Mouse (Mus musculus) embryonic stem cell, embryonic (primary cell): ENCODE data around the gene Zfp524.

Source experiments
- CTCF ChIA-PET, 4 experiments: fragments of 300-600 bp in 2 of 4; fragments of 350-600 bp in 2 of 4; sonication (Branson Sonifier 250); formaldehyde crosslinking; loops; one replicate each; lab custom pipeline; 2022; ENCODE audit warnings: inconsistent platforms in 2 of 4; lab: Charles Lee
- POLR2A ChIA-PET, 4 experiments: fragments of 300-600 bp in 2 of 4; fragments of 350-600 bp in 2 of 4; sonication (Branson Sonifier 250); formaldehyde crosslinking; loops; one replicate each; lab custom pipeline; 2022; ENCODE audit warnings: antibody characterized with exemption in 4 of 4, inconsistent platforms in 1 of 4; lab: Charles Lee

Gene Zfp524

GRCm38 (mm10) chr7:5014251-5015117 is at the start of gene Zfp524, which contains the start of gene Fiz1:
Zfp524 (plus strand) TSS chr7:5014415.
Fiz1 (minus strand) TSS chr7:5014697.
- ChIA-PET CTCF (interaction anchor here (0.6 to 3.7 kb wide), 24 partner anchors 8 to 1713 kb away, joined by 3 to 24 read pairs (median 3); partner anchors contain the start of genes Rasl2-9 (in 1 of the 4), Sbk2 (in 1 of the 4) and Zfp784 (in 1 of the 4)), POLR2A (interaction anchor here (0.6 to 16.6 kb wide), 161 partner anchors 8 to 1821 kb away, joined by 3 to 280 read pairs (median 5); partner anchors contain the start of genes U2af2 (in 4 of the 4), Zfp580 (in 4 of the 4), Rpl28 (in 3 of the 4) and Sbk2 (in 3 of the 4))

DNA sequence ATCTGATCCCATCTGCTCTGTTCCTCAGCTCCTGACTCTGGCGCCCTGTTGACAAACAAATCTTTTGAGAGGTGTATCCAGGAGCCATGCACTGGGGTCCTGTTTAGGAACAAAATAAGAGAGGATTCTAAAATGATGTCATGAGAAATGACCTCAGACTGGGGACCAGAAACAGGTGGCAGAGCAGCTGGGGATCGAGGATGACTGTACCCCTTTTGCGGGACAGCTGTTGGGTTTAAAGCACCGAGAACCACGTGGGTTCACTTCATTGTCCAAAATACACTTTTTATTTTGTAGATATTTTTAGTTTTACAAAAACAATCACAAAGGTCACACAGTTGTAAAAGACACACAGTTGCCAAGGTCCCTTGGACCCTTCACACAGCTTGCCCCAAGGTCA is 49.2 kb upstream of the Zfp524 start:
- POLR2A ChIA-PET: interaction anchor here in 3 of 4 experiments (0.9 to 3.9 kb wide), 25 partner anchors 12 to 212 kb away, joined by 3 to 18 read pairs (median 6); partner anchors contain the start of genes Fiz1 (in 3 of the 3), Zfp524 (in 3 of the 3), Cox6b2 (in 2 of the 3) and Gm44973 (in 2 of the 3)
- CTCF ChIA-PET: interaction anchor here in 3 of 4 experiments (0.5 to 2.6 kb wide), 33 partner anchors 8 to 449 kb away, joined by 3 to 29 read pairs (median 5); partner anchors contain the start of genes Cox6b2 (in 1 of the 3), Fiz1 (in 1 of the 3), Gm44973 (in 1 of the 3) and Rpl28 (in 1 of the 3)

GRCm38 (mm10) chr7:4971068-4971467 is 43.1 kb upstream of the Zfp524 start, which contains the start of gene Sbk3:
Sbk3 (minus strand) TSS chr7:4971168.
- POLR2A ChIA-PET: interaction anchor here in 1 of 4 experiments (0.5 kb wide), 1 partner anchor 25 kb away, joined by 3 read pairs; no protein-coding TSS in a partner anchor
- CTCF ChIA-PET: no interaction called here

GRCm38 (mm10) chr7:4971710-4972109 is 42.5 kb upstream of the Zfp524 start:
- POLR2A ChIA-PET: no interaction called here

GRCm38 (mm10) chr7:4972321-4973047 is 41.7 kb upstream of the Zfp524 start:
- POLR2A ChIA-PET: interaction anchor here in 2 of 4 experiments (0.7 to 1.3 kb wide), 3 partner anchors 8 to 160 kb away, joined by 3 to 4 read pairs (median 4); partner anchors contain the start of genes Sbk2 (in 1 of the 2) and Ube2s (in 1 of the 2)
- CTCF ChIA-PET: interaction anchor here in 2 of 4 experiments (0.7 to 2.0 kb wide), 2 partner anchors 8 to 426 kb away, joined by 5 to 6 read pairs; partner anchors contain the start of gene Sbk2 (in 1 of the 2)

More at GRCm38 (mm10) chr7:4971710-4972109, 42.5 kb upstream of the Zfp524 start:
- CTCF ChIA-PET: interaction anchor here in 1 of 4 experiments (2.0 kb wide), 1 partner anchor 7 kb away, joined by 6 read pairs; the partner anchor contains the start of gene Sbk2

- POLR2A ChIA-PET: interaction anchor here in 1 of 4 experiments (1.5 to 1.8 kb wide), 2 partner anchors 39 to 98 kb away, joined by 3 to 8 read pairs; partner anchors contain the start of genes Fiz1, Isoc2a and Zfp524
- CTCF ChIA-PET: interaction anchor here in 2 of 4 experiments (0.8 to 3.1 kb wide), 2 partner anchors 35 kb away, joined by 3 to 13 read pairs; no protein-coding TSS in a partner anchor
Observed at GRCm38 (mm10) chr7:4975455-4975854, 38.8 kb upstream of the Zfp524 start.

DNA sequence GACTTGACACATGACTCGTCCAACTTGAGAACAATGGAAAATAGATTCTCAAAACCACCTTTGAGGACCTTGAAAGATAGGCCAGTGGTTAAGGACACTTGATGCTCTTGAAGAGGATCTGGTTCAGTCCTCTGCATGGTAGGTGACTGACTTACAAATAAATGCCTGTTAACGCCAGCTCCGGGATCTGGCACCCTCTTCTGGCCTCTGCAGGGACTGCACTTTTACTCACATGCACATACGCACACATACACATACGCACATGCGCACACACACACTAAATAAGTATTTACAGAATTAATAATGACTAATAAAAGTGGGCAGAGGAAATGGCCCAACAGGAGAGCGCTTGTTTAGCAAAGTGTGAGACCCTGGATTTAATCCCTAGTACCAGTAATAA is 37.4 kb upstream of the Zfp524 start:
- ChIA-PET POLR2A (interaction anchor here in 2 of 4 experiments (0.9 to 1.8 kb wide), 6 partner anchors 12 to 164 kb away, joined by 3 to 8 read pairs (median 3); partner anchors contain the start of genes Fiz1 (in 1 of the 2), Isoc2a (in 1 of the 2), Sbk2 (in 1 of the 2) and Ube2s (in 1 of the 2)), CTCF (interaction anchor here in 3 of 4 experiments (0.9 to 3.1 kb wide), 11 partner anchors 12 to 84 kb away, joined by 3 to 13 read pairs (median 3); partner anchors contain the start of genes Sbk2 (in 2 of the 3), Fiz1 (in 1 of the 3) and Gm44973 (in 1 of the 3))

DNA sequence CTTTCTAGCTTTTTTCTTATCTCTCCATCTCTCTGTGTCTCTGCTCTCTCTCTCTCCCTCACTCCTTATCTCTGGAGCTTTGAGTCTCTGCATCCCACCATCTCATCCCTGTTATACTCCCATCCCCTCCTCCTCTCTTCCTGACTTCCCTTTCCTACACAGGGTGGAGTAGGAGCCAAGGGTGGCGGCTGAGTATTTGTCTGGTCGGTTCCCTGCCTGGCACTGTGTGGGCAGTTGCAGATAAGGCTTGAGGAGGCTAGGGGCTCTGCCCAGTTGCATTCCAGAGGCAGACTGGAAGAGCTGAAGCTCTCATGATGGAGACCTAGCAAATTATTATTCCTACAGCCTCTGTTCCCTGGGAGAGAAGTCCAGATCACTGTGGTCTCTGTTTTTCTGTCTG is 26.0 kb upstream of the Zfp524 start:
- POLR2A ChIA-PET: no interaction called here
- CTCF ChIA-PET: interaction anchor here in 3 of 4 experiments (0.6 to 0.9 kb wide), 3 partner anchors 8 to 24 kb away, joined by 3 read pairs; partner anchors contain the start of gene Sbk2 (in 2 of the 3)

GRCm38 (mm10) chr7:4993347-4993998 is 20.7 kb upstream of the Zfp524 start:
- POLR2A ChIA-PET: interaction anchor here in 3 of 4 experiments (0.9 to 1.7 kb wide), 6 partner anchors 20 to 241 kb away, joined by 3 to 4 read pairs (median 4); partner anchors contain the start of genes Fiz1 (in 2 of the 3), Cox6b2 (in 1 of the 3) and Zfp524 (in 1 of the 3)
- CTCF ChIA-PET: interaction anchor here in 1 of 4 experiments (1.5 kb wide), 1 partner anchor 53 kb away, joined by 4 read pairs; no protein-coding TSS in a partner anchor

DNA sequence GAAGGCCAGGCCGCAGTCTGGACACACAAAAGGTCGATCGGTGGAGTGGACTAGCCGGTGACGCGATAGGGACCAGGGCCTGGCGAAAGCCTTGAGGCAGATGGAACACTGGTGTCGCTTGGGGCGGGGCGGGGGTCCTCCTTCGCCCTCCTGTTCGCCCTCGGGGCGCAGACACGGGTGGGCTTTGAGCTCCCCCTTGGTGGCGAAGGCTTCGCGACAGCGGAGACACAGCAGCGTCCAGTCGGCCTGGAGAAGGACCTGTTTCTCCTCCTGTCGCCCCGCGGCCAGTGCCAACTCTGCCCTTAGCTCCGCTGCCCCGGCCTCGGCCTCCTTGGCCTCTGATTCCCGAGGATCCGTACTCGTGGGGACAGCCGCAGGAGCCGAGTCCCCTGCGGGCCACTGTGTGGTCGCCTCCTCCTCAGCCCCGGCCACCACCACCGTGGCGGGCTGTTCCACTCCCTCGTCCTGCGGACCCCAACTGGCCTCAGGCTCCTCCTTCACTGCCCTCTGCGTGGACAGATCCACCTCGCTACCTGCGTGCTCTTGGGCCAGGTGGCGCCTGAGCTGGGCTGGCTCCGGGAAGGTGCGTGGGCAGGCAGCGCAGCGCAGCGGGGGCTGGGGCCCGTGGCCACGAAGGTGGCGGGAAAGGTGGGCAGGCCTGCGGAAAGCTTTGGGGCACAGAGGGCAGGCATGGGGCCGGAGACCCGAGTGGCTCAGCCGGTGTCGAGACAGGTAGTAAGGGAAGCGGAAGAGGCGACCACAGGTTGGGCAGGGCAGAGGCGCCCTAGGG is 20.0 kb upstream of the Zfp524 start:
- POLR2A ChIA-PET: interaction anchor here in 3 of 4 experiments (0.7 to 1.9 kb wide), 8 partner anchors 11 to 242 kb away, joined by 3 to 5 read pairs (median 4); partner anchors contain the start of genes Fiz1 (in 2 of the 3), Cox6b2 (in 1 of the 3) and Zfp524 (in 1 of the 3)
- CTCF ChIA-PET: interaction anchor here in 1 of 4 experiments (0.5 kb wide), 1 partner anchor 59 kb away, joined by 5 read pairs; no protein-coding TSS in a partner anchor

DNA sequence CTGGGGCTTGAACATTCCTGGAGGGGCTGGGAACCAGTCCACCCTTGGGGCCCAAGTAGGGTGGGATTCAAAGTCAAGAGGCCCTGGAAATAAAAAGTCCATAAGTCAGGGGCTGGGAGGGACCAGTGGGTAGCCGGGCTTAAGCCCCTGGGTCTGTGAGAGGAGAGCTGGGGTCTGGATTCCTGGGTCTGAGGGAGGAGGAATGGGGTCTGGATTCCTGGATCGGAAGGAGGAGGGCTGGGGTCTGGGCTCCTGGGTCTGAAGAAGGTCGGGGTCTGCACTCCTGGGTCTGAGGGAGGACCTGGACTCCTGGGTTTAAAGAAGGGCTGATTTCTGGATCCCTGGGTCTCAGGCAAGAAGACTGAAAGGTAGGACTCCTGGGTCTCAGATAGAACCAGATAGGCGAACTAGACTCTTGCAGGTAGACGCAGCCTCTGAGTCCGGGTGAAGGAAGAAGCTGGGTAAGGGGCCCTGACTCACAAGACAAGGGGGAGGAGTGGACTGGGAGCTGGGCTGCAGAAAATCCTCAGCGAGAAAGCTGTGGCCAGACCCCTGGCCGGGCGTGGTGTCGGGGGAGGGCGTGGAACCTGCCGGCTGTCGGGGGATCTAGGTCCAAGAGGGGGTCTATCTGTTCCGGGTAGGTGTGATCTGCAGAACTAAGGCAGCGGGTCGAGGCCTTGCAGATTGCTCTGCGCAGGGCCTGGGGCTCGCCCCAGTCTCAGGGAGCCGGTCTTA is 18.8 kb upstream of the Zfp524 start:
- ChIA-PET CTCF (interaction anchor here in 2 of 4 experiments (0.5 to 0.9 kb wide), 4 partner anchors 14 to 113 kb away, joined by 3 to 5 read pairs (median 3); partner anchors contain the start of gene Sbk2 (in 1 of the 2)), POLR2A (interaction anchor here in 3 of 4 experiments (0.6 to 6.5 kb wide), 15 partner anchors 9 to 203 kb away, joined by 3 to 85 read pairs (median 5); partner anchors contain the start of genes Fiz1 (in 3 of the 3), Gm44973 (in 3 of the 3), Zfp524 (in 3 of the 3) and Rpl28 (in 1 of the 3))

DNA sequence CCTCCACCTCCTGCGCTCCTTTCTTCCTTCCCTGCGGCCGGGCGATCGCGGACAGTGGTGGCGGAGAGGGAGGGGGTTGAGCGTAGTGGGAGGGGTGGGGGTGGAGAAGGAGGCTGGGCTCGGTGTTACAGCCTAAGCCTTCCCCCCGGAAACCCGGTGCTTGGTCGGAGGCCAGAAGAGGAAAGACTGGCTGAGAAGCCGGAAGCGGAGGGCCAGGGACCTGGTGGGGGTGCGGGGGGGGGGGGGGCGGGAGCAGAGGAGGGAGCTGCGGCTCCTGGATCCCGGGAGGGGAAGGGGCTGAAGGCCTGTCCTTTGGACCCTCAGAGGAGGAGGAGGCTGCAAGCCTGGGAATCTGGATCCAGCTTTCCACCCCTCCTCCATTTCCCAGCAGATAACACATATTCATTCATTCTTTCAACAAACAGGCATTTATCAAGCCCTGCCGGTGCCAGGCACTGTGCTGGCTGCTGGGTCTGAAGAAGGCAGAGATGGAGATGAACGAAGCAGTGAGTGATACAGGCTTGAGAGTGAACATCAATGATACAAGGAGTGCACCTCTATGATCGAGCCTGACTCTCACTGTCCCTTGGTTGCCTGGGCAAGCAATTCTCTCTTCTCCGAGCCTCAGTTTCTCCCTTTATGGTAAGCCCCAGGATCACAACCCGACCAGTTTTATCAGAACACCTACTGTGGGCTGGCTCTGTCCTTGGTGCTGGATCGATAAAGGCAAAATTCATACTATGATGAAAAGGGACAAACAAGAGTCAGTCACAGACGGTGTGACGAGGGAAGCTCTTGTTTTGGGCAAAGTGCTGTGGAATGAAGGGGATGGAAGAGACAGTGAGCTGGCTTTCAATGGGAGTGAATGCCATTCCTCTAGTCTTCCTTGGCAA is 18.0 kb upstream of the Zfp524 start, which contains the start of gene Zfp579:
Gene Zfp579 (minus strand): TSS at position 156 of the 893 bp plus-strand sequence.
- ChIA-PET POLR2A (interaction anchor here in 3 of 4 experiments (0.6 to 6.5 kb wide), 29 partner anchors 8 to 1352 kb away, joined by 3 to 85 read pairs (median 4); partner anchors contain the start of genes Fiz1 (in 3 of the 3), Gm44973 (in 3 of the 3), Zfp524 (in 3 of the 3) and Cnot3 (in 1 of the 3)), CTCF (interaction anchor here (0.6 to 1.2 kb wide), 9 partner anchors 8 to 113 kb away, joined by 3 to 10 read pairs (median 3); partner anchors contain the start of gene Sbk2 (in 2 of the 4))

GRCm38 (mm10) chr7:4996934-4997333 is 17.3 kb upstream of the Zfp524 start:
- ChIA-PET POLR2A (interaction anchor here in 3 of 4 experiments (0.6 to 6.5 kb wide), 19 partner anchors 7 to 204 kb away, joined by 3 to 85 read pairs (median 3); partner anchors contain the start of genes Fiz1 (in 3 of the 3), Gm44973 (in 3 of the 3), Zfp524 (in 3 of the 3) and Rpl28 (in 1 of the 3)), CTCF (interaction anchor here (0.7 to 3.9 kb wide), 8 partner anchors 9 to 63 kb away, joined by 3 to 22 read pairs (median 3); partner anchors contain the start of gene Sbk2 (in 2 of the 4))
